Mouse (Mus musculus) liver, embryonic 16.5 days (tissue): ENCODE data around the gene Ddah1. TPM values are rescaled to one million over a fixed set of nuclear protein-coding genes. Genes with fewer than 3 reads are reported as not detected.

Experiments
- ATAC-seq: fragments of 200-750 bp; cut with Nextera tagmentation; 2 replicates; pipeline ENCODE4 v1.8.0; 2017; ENCODE audit warnings: low read depth, mild to moderate bottlenecking, moderate number of reproducible peaks, moderate library complexity
- H3K27ac ChIP-seq: fragments of 300-500 bp; sonication (generic); 2 replicates; pipeline ENCODE4 v1.5.1; 2014; ENCODE audit warnings: mild to moderate bottlenecking, low read length
- H3K27me3 ChIP-seq: fragments of 300-500 bp; sonication (generic); 2 replicates; pipeline ENCODE4 v1.6.1; 2014; ENCODE audit warnings: low read depth, low read length, mixed read lengths; ENCODE audit not compliant: control insufficient read depth, insufficient read depth
- H3K36me3 ChIP-seq: fragments of 300-500 bp; sonication (generic); 2 replicates; pipeline ENCODE4 v1.6.1; 2014; ENCODE audit warnings: mild to moderate bottlenecking; ENCODE audit not compliant: control insufficient read depth, insufficient read depth
- H3K4me1 ChIP-seq: fragments of 300-500 bp; sonication (generic); 2 replicates; pipeline ENCODE4 v1.6.1; 2014; ENCODE audit warnings: low read depth, low read length, mixed read lengths; ENCODE audit not compliant: control insufficient read depth
- H3K4me2 ChIP-seq: fragments of 300-500 bp; sonication (generic); 2 replicates; pipeline ENCODE4 v1.6.1; 2014; ENCODE audit warnings: low read depth, low read length, mixed read lengths
- H3K4me3 ChIP-seq: fragments of 300-500 bp; sonication (generic); 2 replicates; pipeline ENCODE4 v1.5.1; 2014; ENCODE audit warnings: low read depth, mild to moderate bottlenecking, low read length
- H3K9ac ChIP-seq: fragments of 300-500 bp; sonication (generic); 2 replicates; pipeline ENCODE4 v1.6.1; 2014; ENCODE audit warnings: low read depth, low read length
- H3K9me3 ChIP-seq: fragments of 300-500 bp; sonication (generic); replicated peaks from 2 replicates; pipeline ENCODE4 v1.6.1; 2016; ENCODE audit warnings: low read length; ENCODE audit not compliant: control insufficient read depth
- WGBS: fragments of 180-500 bp; shearing (Covaris S2); extraction: QIAGEN DNeasy Blood & Tissue Kit; methylation state at CpG from one replicate; pipeline ENCODE4 v1.1.7; 2014; ENCODE audit not compliant: insufficient replicate concordance; 5-methylcytosine and 5-hydroxymethylcytosine counted together
- polyA plus RNA-seq: library from polyadenylated mRNA; unstranded; fragments of >200 nt; fragmentation: Nextera tagmentation; extraction: Ambion mirVana; gene quantifications from 2 replicates; pipeline ENCODE4 v1.2.1, GENCODE M21; 2015

The Ddah1 gene
- polyA plus RNA-seq, 1 experiment from 2014 or later = 44.7 TPM

- H3K9me3 ChIP-seq = no peaks in the 10 kb centered on the region
- H3K27ac ChIP-seq = peak overlapping the region; percentile 71
- H3K4me2 ChIP-seq = no peak overlapping the region
- no peak overlapping the region for H3K4me3 ChIP-seq
- no peaks in the 10 kb centered on the region for H3K27me3 ChIP-seq
- peak; percentile 77 for ATAC-seq
- WGBS = 67% methylated on average over 4 of the region's 4 CpGs
- no peaks in the 10 kb centered on the region; the same call in none of the 2 replicates for H3K4me1 ChIP-seq
- no peak overlapping the region for H3K9ac ChIP-seq
- H3K36me3 ChIP-seq = no peaks in the 10 kb centered on the region
Measured at GRCm38 (mm10) chr3:145790709-145791108, 32.2 kb downstream of the Ddah1 start.

GRCm38 (mm10) chr3:145794355-145794754 lies 35.9 kb downstream of the Ddah1 start:
- Histone ChIP-seq H3K9ac (no peak overlapping the region), H3K4me3 (no peak overlapping the region), H3K4me2 (no peak overlapping the region), H3K36me3 (no peaks in the 10 kb centered on the region), H3K4me1 (peaks cover 3% of the 10 kb centered on the region), H3K27ac (no peak overlapping the region), H3K27me3 (no peaks in the 10 kb centered on the region), H3K9me3 (no peaks in the 10 kb centered on the region)
- no peak for ATAC-seq
- WGBS = 68% methylated on average over 10 of the region's 10 CpGs

GRCm38 (mm10) chr3:145795896-145796295 lies 37.4 kb downstream of the Ddah1 start:
- ATAC-seq = no peak
- no peaks in the 10 kb centered on the region for H3K36me3 ChIP-seq
- no peak overlapping the region for H3K4me2 ChIP-seq
- no peak overlapping the region for H3K27ac ChIP-seq
- no peaks in the 10 kb centered on the region for H3K27me3 ChIP-seq
- H3K4me1 ChIP-seq = peaks cover 3% of the 10 kb centered on the region
- no peaks in the 10 kb centered on the region for H3K9me3 ChIP-seq
- H3K9ac ChIP-seq = no peak overlapping the region
- WGBS = 65% methylated on average over 7 of the region's 7 CpGs
- H3K4me3 ChIP-seq = no peak overlapping the region

GRCm38 (mm10) chr3:145798042-145798441 lies 39.6 kb downstream of the Ddah1 start:
- Histone ChIP-seq H3K27ac (peak overlapping the region; percentile 63), H3K9ac (no peak overlapping the region), H3K36me3 (no peaks in the 10 kb centered on the region), H3K4me3 (no peak overlapping the region), H3K9me3 (no peaks in the 10 kb centered on the region), H3K4me2 (no peak overlapping the region), H3K27me3 (no peaks in the 10 kb centered on the region), H3K4me1 (peaks cover 3% of the 10 kb centered on the region)
- WGBS = 55% methylated on average over 10 of the region's 10 CpGs
- ATAC-seq = 0 out of 2 replicates have a peak, but pooled peaks have one; percentile 8

GRCm38 (mm10) chr3:145798751-145799188 lies 40.3 kb downstream of the Ddah1 start:
- H3K27me3 ChIP-seq = no peaks in the 10 kb centered on the region
- no peak overlapping the region for H3K4me2 ChIP-seq
- H3K4me1 ChIP-seq = peaks cover 3% of the 10 kb centered on the region
- peak; percentile 85 for ATAC-seq
- no peaks in the 10 kb centered on the region for H3K9me3 ChIP-seq
- H3K9ac ChIP-seq = no peak overlapping the region
- H3K4me3 ChIP-seq = no peak overlapping the region
- 8% methylated on average over 6 of the region's 6 CpGs for WGBS
- H3K36me3 ChIP-seq = no peaks in the 10 kb centered on the region
- H3K27ac ChIP-seq = peak overlapping the region; percentile 41; the same call in 1 of the 2 replicates

GRCm38 (mm10) chr3:145799365-145799764 lies 40.9 kb downstream of the Ddah1 start:
- Histone ChIP-seq H3K27me3 (no peaks in the 10 kb centered on the region), H3K27ac (peak overlapping the region; percentile 57), H3K9me3 (no peaks in the 10 kb centered on the region), H3K4me2 (no peak overlapping the region), H3K9ac (no peak overlapping the region), H3K4me1 (peaks cover 3% of the 10 kb centered on the region), H3K4me3 (no peak overlapping the region), H3K36me3 (no peaks in the 10 kb centered on the region)
- ATAC-seq = no peak
- WGBS = 44% methylated on average over 3 of the region's 3 CpGs

GRCm38 (mm10) chr3:145802106-145802505 lies 43.6 kb downstream of the Ddah1 start:
- H3K36me3 ChIP-seq = no peaks in the 10 kb centered on the region
- no peak for ATAC-seq
- 57% methylated on average over 6 of the region's 6 CpGs for WGBS

GRCm38 (mm10) chr3:145805848-145806247 lies 47.4 kb downstream of the Ddah1 start:
- Histone ChIP-seq H3K9ac (no peak overlapping the region), H3K4me2 (no peak overlapping the region), H3K36me3 (no peaks in the 10 kb centered on the region), H3K27me3 (no peaks in the 10 kb centered on the region), H3K4me1 (no peaks in the 10 kb centered on the region), H3K4me3 (no peak overlapping the region), H3K27ac (no peak overlapping the region), H3K9me3 (no peaks in the 10 kb centered on the region)
- WGBS = 63% methylated on average over 4 of the region's 4 CpGs
- ATAC-seq = no peak

More at GRCm38 (mm10) chr3:145802106-145802505, 43.6 kb downstream of the Ddah1 start:
- no peak overlapping the region for H3K4me2 ChIP-seq
- H3K9ac ChIP-seq = no peak overlapping the region
- peaks cover 3% of the 10 kb centered on the region for H3K4me1 ChIP-seq
- no peak overlapping the region for H3K4me3 ChIP-seq
- H3K27ac ChIP-seq = no peak overlapping the region
- no peaks in the 10 kb centered on the region for H3K9me3 ChIP-seq
- H3K27me3 ChIP-seq = no peaks in the 10 kb centered on the region

- 53% methylated on average over 5 of the region's 5 CpGs for whole genome bisulfite sequencing
- H3K4me1 ChIP-seq = no peaks in the 10 kb centered on the region
- no peaks in the 10 kb centered on the region for H3K36me3 ChIP-seq
- no peak overlapping the region for H3K27ac ChIP-seq
- H3K4me3 ChIP-seq = no peak overlapping the region
- H3K9me3 ChIP-seq = no peaks in the 10 kb centered on the region
- H3K4me2 ChIP-seq = no peak overlapping the region
- H3K27me3 ChIP-seq = no peaks in the 10 kb centered on the region
- ATAC-seq = no peak
- H3K9ac ChIP-seq = no peak overlapping the region
Measured at GRCm38 (mm10) chr3:145806502-145806901, 48.0 kb downstream of the Ddah1 start.
